Mouse (Mus musculus): ENCODE results near the gene Dusp27. TPM values are rescaled to one million over a fixed set of nuclear protein-coding genes. Genes with fewer than 3 reads are reported as not detected.

Gene Dusp27
- total RNA-seq, 2 experiments from 2014 or later: not detected

Other genes with a start within 250 kb of the Dusp27 start
- 21.9 and 25.6 TPM in 2 replicates for gene Pou2f1, start 125.2 kb downstream of the Dusp27 start, total RNA-seq (2015)
- 12.9 and 18.1 TPM in 2 replicates for gene Pou2f1, start 125.2 kb downstream of the Dusp27 start, total RNA-seq (2017)
- gene Gpa33, start 2.3 kb upstream of the Dusp27 start, total RNA-seq (2015): not detected in 2 replicates
- not detected in 2 replicates for gene Gpa33, start 2.3 kb upstream of the Dusp27 start, total RNA-seq (2017)
- not detected in 2 replicates for gene Mael, start 110.8 kb upstream of the Dusp27 start, total RNA-seq (2015)
- not detected in 2 replicates for gene Mael, start 110.8 kb upstream of the Dusp27 start, total RNA-seq (2017)
- 0.02 TPM in 1 of 2 replicates, not detected in the other for gene Ildr2, start 126.2 kb upstream of the Dusp27 start, total RNA-seq (2015)
- 0.16 TPM in 1 of 2 replicates, not detected in the other for gene Ildr2, start 126.2 kb upstream of the Dusp27 start, total RNA-seq (2017)

Measured in megakaryocyte, adult 5-6 weeks (primary cell).